Mouse (Mus musculus) embryonic facial prominence, embryonic 11.5 days (tissue): ENCODE measurements at regions not wholly inside any gene's neighbourhood (a gene's known extent, or its start where the extent isn't known, plus 50 kb on each side); places are given as distances from the start of the nearest gene placed in this dataset.

Experiments used
- ATAC-seq: fragments of 200-750 bp; cut with Nextera tagmentation; replicated peaks from 2 replicates; pipeline ENCODE4 v1.8.0; 2017; ENCODE audit warnings: low read depth; ENCODE audit not compliant: insufficient number of reproducible peaks, low FRiP score, low TSS enrichment
- DNase-seq: peaks from one replicate; pipeline ENCODE4 v3.0.0-alpha.2; 2015; ENCODE audit warnings: low spot score
- H3K27ac ChIP-seq: fragments of 300-500 bp; sonication (generic); replicated peaks from 2 replicates; pipeline ENCODE4 v1.5.1; 2014; ENCODE audit warnings: mild to moderate bottlenecking, low read depth, low read length, control low read depth
- H3K27me3 ChIP-seq: fragments of 300-500 bp; sonication (generic); 2 replicates; pipeline ENCODE4 v1.6.1; 2014; ENCODE audit warnings: mild to moderate bottlenecking, low read length, moderate library complexity, mixed read lengths; ENCODE audit not compliant: control insufficient read depth, insufficient read depth
- H3K36me3 ChIP-seq: fragments of 300-500 bp; sonication (generic); replicated peaks from 2 replicates; pipeline ENCODE4 v1.6.1; 2014; ENCODE audit warnings: low read depth, mild to moderate bottlenecking, low read length, moderate library complexity, mixed read lengths; ENCODE audit not compliant: control insufficient read depth, insufficient read depth
- H3K4me1 ChIP-seq: fragments of 300-500 bp; sonication (generic); 2 replicates; pipeline ENCODE4 v1.6.1; 2014; ENCODE audit warnings: low read length, mixed read lengths; ENCODE audit not compliant: control insufficient read depth, insufficient read depth
- H3K4me2 ChIP-seq: fragments of 300-500 bp; sonication (generic); 2 replicates; pipeline ENCODE4 v1.6.1; 2014; ENCODE audit warnings: low read depth, mild to moderate bottlenecking, control low read depth, low read length, moderate library complexity
- H3K4me3 ChIP-seq: fragments of 300-500 bp; sonication (generic); 2 replicates; pipeline ENCODE4 v1.5.1; 2014; ENCODE audit warnings: low read depth, low read length, control low read depth
- H3K9ac ChIP-seq: fragments of 300-500 bp; sonication (generic); replicated peaks from 2 replicates; pipeline ENCODE4 v1.6.1; 2014; ENCODE audit warnings: mild to moderate bottlenecking, control low read depth, low read length
- H3K9me3 ChIP-seq: fragments of 300-500 bp; sonication (generic); replicated peaks from 2 replicates; pipeline ENCODE4 v1.6.1; 2016; ENCODE audit warnings: mild to moderate bottlenecking, low read length, inconsistent platforms, mixed read lengths; ENCODE audit not compliant: control insufficient read depth
- WGBS: fragments of 180-500 bp; shearing (Covaris S2); extraction: QIAGEN DNeasy Blood & Tissue Kit; methylation state at CpG from one replicate; pipeline ENCODE4 v1.1.7; 2014; 5-methylcytosine and 5-hydroxymethylcytosine counted together

DNA sequence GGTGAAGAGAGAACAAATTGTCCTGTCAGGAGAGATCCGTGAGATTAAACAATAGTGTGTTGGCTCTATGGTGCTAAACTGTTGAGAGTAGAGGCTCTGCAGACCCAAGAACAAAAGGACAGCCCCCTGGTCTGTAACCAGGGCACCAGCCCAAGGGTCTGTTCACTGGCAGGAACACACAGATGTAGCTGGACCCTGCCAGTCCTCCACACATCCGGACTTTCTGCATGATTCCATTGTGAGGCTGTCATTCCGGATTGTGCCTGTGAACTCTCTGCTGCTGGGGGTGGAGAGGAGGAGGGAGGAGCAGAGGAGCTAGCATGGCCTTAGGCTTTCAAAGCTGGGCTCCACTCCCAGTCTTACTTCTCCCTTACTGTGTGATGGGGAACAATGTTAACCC, 158.1 kb downstream of the Gm19935 start:
- WGBS: 23% methylated on average over 3 of the region's 3 CpGs
- Histone ChIP-seq H3K36me3 (no peaks in the 10 kb centered on the region), H3K27ac (no peak overlapping the region), H3K27me3 (no peaks in the 10 kb centered on the region), H3K9ac (no peak overlapping the region), H3K9me3 (peaks cover 6% of the 10 kb centered on the region; the same call in 1 of the 2 replicates), H3K4me1 (no peaks in the 10 kb centered on the region), H3K4me3 (no peak overlapping the region), H3K4me2 (no peak overlapping the region)
- ATAC-seq (no peak; the same call in 1 of the 2 replicates), DNase-seq (peak; percentile 15)

GRCm38 (mm10) chr8:90657641-90658051, 159.5 kb downstream of the Gm19935 start:
- Histone ChIP-seq H3K27ac (no peak overlapping the region), H3K27me3 (no peaks in the 10 kb centered on the region), H3K9me3 (peaks cover 6% of the 10 kb centered on the region; the same call in 1 of the 2 replicates), H3K4me1 (no peaks in the 10 kb centered on the region), H3K4me3 (no peak overlapping the region), H3K36me3 (no peaks in the 10 kb centered on the region), H3K4me2 (no peak overlapping the region), H3K9ac (no peak overlapping the region)
- WGBS: 33% methylated on average over 7 of the region's 7 CpGs
- DNase-seq (peak; percentile 75), ATAC-seq (no peak; the same call in 1 of the 2 replicates)

GRCm38 (mm10) chr8:90657116-90657515, 160.1 kb downstream of the Gm19935 start:
- DNase-seq: no peak
- H3K27ac ChIP-seq: no peak overlapping the region
- 70% methylated on average over 5 of the region's 5 CpGs for WGBS
- no peak overlapping the region for H3K4me2 ChIP-seq
- H3K36me3 ChIP-seq: no peaks in the 10 kb centered on the region
- H3K9me3 ChIP-seq: 0 out of 2 replicates have a peak, but pooled peaks cover 5% of the 10 kb centered on the region
- H3K9ac ChIP-seq: no peak overlapping the region
- no peak for ATAC-seq
- no peaks in the 10 kb centered on the region for H3K4me1 ChIP-seq
- H3K27me3 ChIP-seq: no peaks in the 10 kb centered on the region
- H3K4me3 ChIP-seq: no peak overlapping the region

- H3K4me2 ChIP-seq: no peak overlapping the region
- WGBS: 82% methylated on average over 5 of the region's 5 CpGs
- no peaks in the 10 kb centered on the region for H3K4me1 ChIP-seq
- no peaks in the 10 kb centered on the region for H3K36me3 ChIP-seq
- H3K27me3 ChIP-seq: no peaks in the 10 kb centered on the region
- no peak for ATAC-seq
- no peak overlapping the region for H3K4me3 ChIP-seq
- H3K9ac ChIP-seq: no peak overlapping the region
- no peak overlapping the region for H3K27ac ChIP-seq
- H3K9me3 ChIP-seq: no peaks in the 10 kb centered on the region
- DNase-seq: no peak
These were observed 160.6 kb downstream of the Gm19935 start for GRCm38 (mm10) chr8:90656436-90657090.

DNA sequence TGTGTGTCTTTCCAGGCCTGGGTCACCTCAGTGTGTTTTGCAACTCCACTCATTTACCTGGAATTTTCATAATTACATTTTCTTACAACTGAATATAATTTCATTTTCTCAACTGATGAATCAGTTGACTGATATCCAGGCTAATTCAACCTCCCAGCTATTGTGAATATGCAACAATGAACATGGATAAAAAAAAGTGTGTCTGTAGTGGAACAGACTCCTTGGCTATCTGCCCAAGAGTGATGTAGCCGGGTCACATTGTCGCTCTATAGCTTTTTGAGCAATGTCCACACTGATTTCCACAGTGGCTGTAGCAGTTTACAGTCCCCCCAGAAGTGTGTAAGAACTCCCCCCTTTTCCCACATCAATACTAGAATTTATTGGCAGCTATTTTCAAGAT, 162.4 kb downstream of the Gm19935 start:
- H3K36me3 ChIP-seq: no peaks in the 10 kb centered on the region
- 94% methylated on average over 2 of the region's 2 CpGs for WGBS
- H3K27ac ChIP-seq: no peak overlapping the region
- H3K4me1 ChIP-seq: no peaks in the 10 kb centered on the region
- no peak for DNase-seq
- H3K9me3 ChIP-seq: no peaks in the 10 kb centered on the region
- no peak overlapping the region for H3K4me3 ChIP-seq
- H3K9ac ChIP-seq: no peak overlapping the region
- no peak for ATAC-seq
- H3K4me2 ChIP-seq: no peak overlapping the region
- H3K27me3 ChIP-seq: no peaks in the 10 kb centered on the region

- WGBS: 70% methylated on average over 6 of the region's 6 CpGs
- Histone ChIP-seq H3K36me3 (no peaks in the 10 kb centered on the region), H3K9me3 (no peaks in the 10 kb centered on the region), H3K27ac (no peak overlapping the region), H3K4me3 (no peak overlapping the region), H3K9ac (no peak overlapping the region), H3K4me2 (no peak overlapping the region), H3K27me3 (no peaks in the 10 kb centered on the region), H3K4me1 (no peaks in the 10 kb centered on the region)
- DNase-seq: no peak
- no peak for ATAC-seq
These were observed 174.8 kb downstream of the Gm19935 start for GRCm38 (mm10) chr8:90642392-90642791.

GRCm38 (mm10) chr8:90636770-90637169, 180.4 kb downstream of the Gm19935 start:
- no peak overlapping the region for H3K9ac ChIP-seq
- H3K4me2 ChIP-seq: no peak overlapping the region
- no peaks in the 10 kb centered on the region for H3K36me3 ChIP-seq
- H3K4me3 ChIP-seq: no peak overlapping the region
- H3K9me3 ChIP-seq: no peaks in the 10 kb centered on the region
- WGBS: 86% methylated on average over 7 of the region's 7 CpGs
- no peak for ATAC-seq
- H3K27me3 ChIP-seq: no peaks in the 10 kb centered on the region
- no peaks in the 10 kb centered on the region for H3K4me1 ChIP-seq
- DNase-seq: no peak
- H3K27ac ChIP-seq: no peak overlapping the region

DNA sequence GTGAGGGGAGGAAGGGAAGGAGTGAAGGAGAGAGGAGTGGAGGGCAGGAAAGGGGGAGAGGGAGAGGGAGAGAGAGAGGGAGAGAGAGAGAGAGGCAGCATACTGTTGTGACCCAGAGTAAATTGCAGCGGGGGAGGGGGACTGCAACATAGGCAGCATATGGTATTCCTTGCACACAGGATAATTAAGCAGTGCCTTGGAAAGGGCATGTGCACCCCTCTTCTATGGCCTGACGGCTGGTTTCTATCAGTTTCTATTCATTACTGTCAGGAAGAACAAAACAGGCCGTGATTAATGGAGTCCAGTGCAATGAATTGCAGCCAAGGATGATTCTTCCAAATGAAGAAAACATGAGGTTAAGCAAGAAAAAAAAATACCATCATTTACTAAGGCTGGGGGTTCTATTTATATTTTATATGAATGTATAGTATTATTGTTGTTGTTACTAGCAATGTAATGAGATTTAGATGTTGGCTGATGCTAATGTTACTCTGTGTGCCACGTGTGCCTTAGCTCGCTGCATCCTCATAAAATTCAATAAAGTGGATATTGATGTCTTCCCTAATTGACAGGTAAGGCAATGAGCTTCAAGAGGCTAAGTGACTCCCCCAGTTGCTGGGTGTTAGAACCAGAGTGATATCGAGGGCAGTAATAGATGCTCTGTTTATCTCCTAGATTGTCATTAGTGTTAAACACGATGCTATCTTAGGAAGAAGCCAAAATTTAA, 181.3 kb downstream of the Gm19935 start:
- H3K27ac ChIP-seq: no peak overlapping the region
- ATAC-seq: peak; percentile 78; the same call in 1 of the 2 replicates

More for the DNA sequence above, 181.3 kb downstream of the Gm19935 start:
- Histone ChIP-seq H3K9ac (no peak overlapping the region), H3K4me2 (no peak overlapping the region), H3K4me3 (no peak overlapping the region), H3K4me1 (no peaks in the 10 kb centered on the region), H3K27me3 (no peaks in the 10 kb centered on the region), H3K9me3 (no peaks in the 10 kb centered on the region), H3K36me3 (no peaks in the 10 kb centered on the region)
- DNase-seq: peak; percentile 72
- 65% methylated on average over 7 of the region's 7 CpGs for WGBS
